16 mouse cellular contexts compared by ENCODE assay signal in genomic region chr13:63276389-63276788, GRCm38 (mm10).
DNase-seq lines count a peak whose midpoint lies in the region; ATAC-seq and TF ChIP-seq lines count a peak whose summit lies in the region.
"Had no signal": no experiment of that assay in that cellular context is flagged by ENCODE, and none has a peak within 500 bp of the region (broad histone marks: within the 10 kb centered on the region; RNA-seq: fewer than 3 reads in every experiment).

No protein-coding gene starts in this region.

- no peak for TF ChIP-seq CTCF in embryonic fibroblast, embryonic 13.5 days (IDR thresholded peaks at IDR 0.05; ENCODE audit: borderline replicate concordance, insufficient read depth, low read length)

- ATAC-seq in limb, embryonic 12.5 days (ENCODE audit: insufficient number of reproducible peaks, insufficient read depth, low FRiP score, low TSS enrichment, low read depth) = no peak
- ATAC-seq in CD4-positive, CD25-positive, alpha-beta regulatory T cell, adult 4 months = peak; percentile 21
- ATAC-seq in neural tube, embryonic 14.5 days (ENCODE audit: low read depth) = no peak
- no peak for ATAC-seq in midbrain, embryonic 13.5 days
- ATAC-seq: forebrain, embryonic 16.5 days; Patski had no signal

- peaks cover 93% of the 10 kb centered on the region for H3K4me1 ChIP-seq in limb, embryonic 12.5 days (replicated peaks)
- H3K4me1 ChIP-seq in limb, embryonic 10.5 days = peaks cover 94% of the 10 kb centered on the region
- H3K4me1 ChIP-seq in embryonic fibroblast, embryonic 13.5 days (ENCODE audit: control insufficient read depth, insufficient read depth, low read length) = peaks cover 25% of the 10 kb centered on the region
- peaks cover 7% of the 10 kb centered on the region; the same call in 1 of the 2 replicates for H3K4me1 ChIP-seq in neural tube, embryonic 14.5 days (ENCODE audit: control insufficient read depth, insufficient read depth, low read length)
- peaks cover 49% of the 10 kb centered on the region for H3K4me1 ChIP-seq in midbrain, embryonic 13.5 days (replicated peaks)

- 91% methylated on average over 4 of the region's 4 CpGs for WGBS in limb, embryonic 12.5 days
- 88% methylated on average over 4 of the region's 4 CpGs for WGBS in limb, embryonic 10.5 days
- 91% methylated on average over 4 of the region's 4 CpGs for WGBS in neural tube, embryonic 14.5 days
- WGBS in midbrain, embryonic 13.5 days = 97% methylated on average over 4 of the region's 4 CpGs

- H3K4me3 ChIP-seq in limb, embryonic 12.5 days (replicated peaks) = no peak overlapping the region
- no peak overlapping the region for H3K4me3 ChIP-seq in limb, embryonic 10.5 days
- H3K4me3 ChIP-seq in embryonic fibroblast, embryonic 13.5 days (ENCODE audit: insufficient read depth, low read length) = peak overlapping the region; percentile 26; the same call in 1 of the 2 replicates
- no peak overlapping the region for H3K4me3 ChIP-seq in neural tube, embryonic 14.5 days (ENCODE audit: low read depth, low read length)
- H3K4me3 ChIP-seq in midbrain, embryonic 13.5 days (replicated peaks) = no peak overlapping the region
- H3K4me3 ChIP-seq: hindbrain, embryonic 12.5 days had no signal

- H3K4me2 ChIP-seq in limb, embryonic 12.5 days = peak overlapping the region; percentile 58
- peak overlapping the region; percentile 3; the same call in 1 of the 2 replicates for H3K4me2 ChIP-seq in neural tube, embryonic 14.5 days (ENCODE audit: low read depth, low read length)
- H3K4me2 ChIP-seq in midbrain, embryonic 13.5 days (replicated peaks) = no peak overlapping the region
- H3K4me2 ChIP-seq: hindbrain, embryonic 12.5 days had no signal

- no peak overlapping the region for H3K9ac ChIP-seq in limb, embryonic 12.5 days (replicated peaks)
- no peak overlapping the region for H3K9ac ChIP-seq in neural tube, embryonic 14.5 days (replicated peaks; ENCODE audit: low read depth, low read length)
- H3K9ac ChIP-seq in midbrain, embryonic 13.5 days (replicated peaks) = no peak overlapping the region
- H3K9ac ChIP-seq: hindbrain, embryonic 12.5 days had no signal

- TF ChIP-seq POLR2A in embryonic fibroblast, embryonic 13.5 days (IDR thresholded peaks at IDR 0.05; ENCODE audit: low read depth, low read length) = no peak

- H3K27me3 ChIP-seq in limb, embryonic 12.5 days = no peaks in the 10 kb centered on the region
- H3K27me3 ChIP-seq in limb, embryonic 10.5 days (ENCODE audit: low read depth, poor library complexity, severe bottlenecking) = no peaks in the 10 kb centered on the region
- no peaks in the 10 kb centered on the region for H3K27me3 ChIP-seq in neural tube, embryonic 14.5 days (ENCODE audit: control insufficient read depth, insufficient read depth, low read length)
- peaks cover 44% of the 10 kb centered on the region for H3K27me3 ChIP-seq in midbrain, embryonic 13.5 days
- H3K27me3 ChIP-seq: Patski had no signal

- no peak overlapping the region for H3K27ac ChIP-seq in limb, embryonic 12.5 days
- no peak overlapping the region for H3K27ac ChIP-seq in limb, embryonic 10.5 days
- H3K27ac ChIP-seq in embryonic fibroblast, embryonic 13.5 days (ENCODE audit: insufficient read depth, low read length) = peak overlapping the region; percentile 8; the same call in 1 of the 2 replicates
- H3K27ac ChIP-seq in neural tube, embryonic 14.5 days (ENCODE audit: low read depth, low read length) = no peak overlapping the region; the same call in 1 of the 2 replicates
- no peak overlapping the region for H3K27ac ChIP-seq in midbrain, embryonic 13.5 days
- H3K27ac ChIP-seq: hindbrain, embryonic 12.5 days had no signal

- DNase-seq in limb, embryonic 10.5 days (ENCODE audit: low spot score) = no peak
- no peak for DNase-seq in spleen, postnatal 14 days (ENCODE audit: low spot score in 2 of 2)
- DNase-seq: cerebellum, adult 8-10 months; gastrocnemius, postnatal 10 days; kidney, adult 9 months; layer of hippocampus, postnatal 36 days; retina, postnatal 1 day; thymus, adult 2 months had no signal

- H3K36me3 ChIP-seq in limb, embryonic 12.5 days = peaks cover 7% of the 10 kb centered on the region; the same call in 1 of the 2 replicates
- no peaks in the 10 kb centered on the region for H3K36me3 ChIP-seq in limb, embryonic 10.5 days
- H3K36me3 ChIP-seq in neural tube, embryonic 14.5 days (ENCODE audit: control insufficient read depth, insufficient read depth, low read length) = no peaks in the 10 kb centered on the region
- no peaks in the 10 kb centered on the region for H3K36me3 ChIP-seq in midbrain, embryonic 13.5 days
- H3K36me3 ChIP-seq: hindbrain, embryonic 12.5 days had no signal

- no peaks in the 10 kb centered on the region for H3K9me3 ChIP-seq in limb, embryonic 12.5 days
- H3K9me3 ChIP-seq in limb, embryonic 10.5 days (replicated peaks) = no peaks in the 10 kb centered on the region
- H3K9me3 ChIP-seq in neural tube, embryonic 14.5 days (ENCODE audit: control insufficient read depth, low read length) = no peaks in the 10 kb centered on the region
- H3K9me3 ChIP-seq in midbrain, embryonic 13.5 days = no peaks in the 10 kb centered on the region
- H3K9me3 ChIP-seq: hindbrain, embryonic 12.5 days had no signal
